Mouse (Mus musculus) cerebellum, adult 9-11 months (tissue): ENCODE data around the gene Fam193a.

Experiments
- DNase-seq: peaks from one replicate; pipeline ENCODE4 v3.0.0; 2022

Gene Fam193a

DNA sequence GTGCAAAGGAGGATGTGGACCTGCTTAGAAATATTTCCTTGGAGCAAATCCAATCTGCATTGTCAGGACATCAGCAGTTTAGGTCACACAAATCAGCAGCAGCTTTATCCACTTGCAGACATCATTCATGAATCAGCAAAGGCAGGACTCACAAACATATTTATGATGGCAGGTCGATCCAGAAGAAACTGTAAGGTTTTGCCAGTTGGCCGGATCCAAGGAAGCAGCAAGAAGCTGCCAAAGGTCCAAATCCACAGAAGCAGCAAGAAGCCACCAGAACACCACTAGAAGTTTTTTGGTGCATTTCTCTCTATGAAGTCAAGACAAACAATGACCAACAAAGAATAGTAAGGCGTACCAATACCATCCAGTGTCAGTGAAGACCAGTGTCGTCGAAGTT is 15.9 kb downstream of the Fam193a start:
- DNase-seq = no peak

DNA sequence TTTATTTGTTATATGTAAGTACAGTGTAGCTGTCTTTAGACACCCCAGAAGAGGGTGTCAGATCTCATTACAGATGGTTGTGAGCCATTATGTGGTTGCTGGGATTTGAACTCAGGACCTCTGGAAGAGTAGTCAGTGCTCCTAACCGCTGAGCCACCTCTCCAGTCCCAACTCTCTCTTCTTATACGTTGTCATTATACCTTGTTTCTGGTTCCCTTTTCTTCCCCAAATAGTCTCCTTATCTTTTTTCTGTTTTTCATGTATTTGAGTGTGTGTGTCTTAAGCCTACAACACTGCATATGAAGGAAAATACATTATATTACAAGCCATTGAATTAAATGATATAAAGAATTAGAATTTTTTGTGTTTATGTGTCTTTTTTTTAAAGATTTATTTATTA is 17.0 kb downstream of the Fam193a start:
- DNase-seq = no peak

DNA sequence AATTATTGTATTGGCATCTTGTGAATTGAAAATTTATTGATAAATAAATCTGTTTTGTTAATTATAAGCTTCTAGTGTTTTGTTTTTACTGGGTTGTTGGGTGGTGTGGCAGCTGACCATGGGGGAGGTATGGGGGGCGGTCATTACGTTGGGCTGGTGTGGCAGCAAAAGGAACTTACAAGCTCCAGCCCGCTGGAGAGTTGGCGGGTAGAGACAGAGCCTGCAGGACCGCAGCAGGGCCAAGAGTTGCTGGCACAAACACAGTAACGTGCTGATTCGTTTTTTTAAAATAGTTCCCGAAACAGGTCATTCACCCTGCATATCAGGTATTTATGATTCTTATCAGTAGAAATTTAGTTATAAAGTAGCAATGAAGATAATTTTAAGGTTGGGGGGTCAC is 23.5 kb downstream of the Fam193a start:
- DNase-seq = no peak

DNA sequence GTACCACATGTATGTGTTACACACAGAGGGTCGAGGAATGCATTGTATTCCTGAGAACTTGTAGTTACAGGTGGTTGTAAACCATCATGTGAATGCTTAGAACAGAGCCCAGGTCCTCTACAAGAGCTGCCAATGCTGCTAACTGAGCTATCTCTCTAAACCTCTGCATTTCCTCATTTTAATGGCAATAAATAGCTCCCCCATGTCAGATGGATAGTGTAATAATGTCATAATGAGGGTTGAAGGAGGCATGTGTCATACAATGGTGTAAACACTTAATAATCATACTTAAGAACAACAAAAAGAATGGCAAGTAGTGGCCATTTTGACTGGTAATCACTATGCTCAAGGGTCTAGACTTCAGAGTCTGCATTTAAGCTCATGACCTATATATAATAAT is 25.6 kb downstream of the Fam193a start:
- DNase-seq = no peak

DNA sequence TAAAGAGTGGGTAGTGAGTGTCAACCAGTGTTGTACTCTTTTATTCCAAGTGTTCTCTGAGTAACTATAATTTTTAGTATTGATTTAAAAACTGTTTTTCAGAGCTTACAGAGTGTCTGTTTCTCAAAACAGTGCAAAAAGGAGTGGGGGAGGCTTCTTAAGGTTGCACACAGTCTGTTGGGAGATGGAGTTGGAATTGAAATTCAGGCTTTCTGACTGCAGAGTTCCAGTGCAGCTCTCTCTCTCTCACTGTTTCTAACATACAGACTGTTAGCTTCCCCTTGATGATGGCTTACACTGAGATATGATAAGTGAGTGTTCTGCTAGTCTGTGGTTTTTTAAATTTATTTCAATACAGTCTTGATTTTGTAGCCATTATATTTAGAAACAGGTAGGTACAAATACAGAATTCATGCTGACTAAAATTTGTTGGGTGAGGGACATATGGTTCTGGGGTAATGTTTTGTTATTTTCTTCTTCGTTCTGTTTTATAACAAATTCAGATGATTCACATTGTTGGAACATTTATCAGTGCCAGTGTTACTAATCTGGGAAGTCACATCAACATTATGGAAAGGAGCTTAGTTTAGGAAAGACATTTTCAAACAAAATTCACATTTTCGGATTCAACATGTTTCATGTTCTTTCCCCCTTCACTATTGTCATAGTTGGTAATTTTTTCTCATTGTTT is 26.3 kb downstream of the Fam193a start:
- no peak for DNase-seq

DNA sequence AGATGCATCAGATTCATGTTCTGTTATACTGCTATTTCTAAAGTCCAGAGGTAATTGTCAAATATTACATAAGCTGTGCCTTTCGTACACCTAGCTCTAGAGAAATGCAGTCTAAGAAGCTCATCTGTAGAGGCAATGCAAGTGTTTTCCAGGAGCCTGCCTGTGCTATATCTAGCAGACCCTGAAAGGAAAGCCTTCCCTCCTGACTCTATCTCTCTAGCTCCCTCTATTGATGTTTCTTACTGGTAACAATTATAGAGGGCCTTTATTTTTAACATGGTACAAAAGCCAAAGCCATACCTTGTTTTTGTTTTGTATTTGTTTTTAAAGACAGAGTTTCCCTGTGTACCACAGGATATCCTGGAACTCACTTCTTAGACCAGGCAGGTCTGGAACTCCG is 28.1 kb downstream of the Fam193a start:
- DNase-seq = no peak

DNA sequence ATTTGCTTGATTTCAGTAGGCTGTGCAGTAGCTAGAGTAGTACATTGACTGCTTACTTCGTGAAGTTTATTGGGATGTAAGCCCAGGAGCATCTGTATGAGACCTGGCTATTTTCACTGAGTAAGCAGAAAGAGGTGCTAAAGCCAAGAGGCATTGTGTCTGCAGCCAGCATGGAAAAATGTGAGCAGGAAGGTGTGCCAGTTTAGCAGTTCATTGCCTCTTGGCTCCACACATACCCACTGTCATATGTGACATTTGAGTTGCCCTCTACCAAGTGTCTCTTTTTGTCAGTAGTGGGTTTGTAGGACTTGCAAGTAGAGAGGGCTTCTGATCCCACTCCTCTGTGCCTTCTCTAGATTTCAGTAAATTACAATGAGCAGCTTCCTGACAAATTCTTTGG is 28.6 kb downstream of the Fam193a start:
- DNase-seq = peak; percentile 53

DNA sequence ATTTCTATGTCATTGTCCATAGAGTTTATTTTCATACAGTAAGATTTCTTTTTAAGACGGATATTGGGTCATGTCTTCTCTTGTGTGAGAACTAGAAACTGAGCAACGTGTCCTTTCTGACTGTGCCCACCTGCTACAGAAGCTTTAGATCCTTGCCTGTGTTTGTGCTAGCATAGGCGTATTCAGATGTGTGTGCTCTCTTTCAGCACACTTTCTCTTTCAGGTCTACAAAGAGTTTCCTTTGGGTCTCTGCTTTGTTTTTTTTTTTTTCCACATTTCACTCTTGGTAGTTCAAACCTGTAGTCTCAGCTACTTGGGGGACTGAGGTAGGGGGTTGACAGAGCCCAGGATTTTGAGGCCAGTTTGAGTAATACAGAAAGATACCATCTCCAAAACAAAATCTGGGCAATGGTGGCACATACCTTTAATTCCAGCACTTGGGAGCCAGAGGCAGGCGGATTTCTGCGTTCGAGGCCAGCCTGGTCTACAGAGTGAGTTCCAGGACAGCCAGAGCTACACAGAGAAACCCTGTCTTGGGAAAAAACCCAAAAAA is 37.7 kb downstream of the Fam193a start:
- DNase-seq = no peak

DNA sequence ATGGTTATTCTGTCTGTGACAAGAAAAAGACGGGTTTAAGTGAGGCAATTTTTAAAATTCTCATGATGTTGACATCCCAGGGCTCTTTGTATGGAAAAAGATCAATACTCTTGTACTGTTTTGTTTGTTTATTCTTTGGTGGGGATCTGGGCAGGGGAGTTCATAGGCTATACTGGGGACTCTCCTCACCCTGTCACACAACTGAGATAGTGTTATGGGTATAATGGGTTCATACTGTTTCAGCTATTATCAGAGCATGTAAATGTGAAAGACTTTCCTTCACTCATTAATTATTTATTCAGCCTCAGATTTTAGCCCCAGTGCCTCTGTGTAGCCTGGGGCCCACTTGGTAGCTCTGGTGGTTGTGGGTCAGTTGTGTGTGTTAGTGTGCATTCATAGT is 39.3 kb downstream of the Fam193a start:
- DNase-seq = no peak

DNA sequence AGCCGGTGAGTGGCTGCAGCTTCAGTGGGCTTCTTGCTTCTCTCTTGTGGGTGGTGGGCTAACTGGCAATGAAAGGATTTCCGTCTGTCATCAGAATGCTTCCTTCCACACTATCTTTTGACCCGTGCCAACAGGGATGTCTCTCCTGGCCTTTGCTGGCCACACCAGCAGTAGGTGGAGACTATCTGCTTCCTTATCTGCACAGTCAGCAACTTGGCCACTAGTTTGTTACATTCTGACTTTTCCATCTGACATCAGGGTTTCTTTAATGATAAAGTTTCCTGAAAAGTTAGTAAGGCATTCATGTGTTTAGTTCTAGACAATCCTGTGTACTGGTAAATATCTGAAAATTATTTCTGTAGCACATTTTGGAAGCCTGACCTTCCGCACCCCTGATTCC is 41.1 kb downstream of the Fam193a start:
- no peak for DNase-seq

DNA sequence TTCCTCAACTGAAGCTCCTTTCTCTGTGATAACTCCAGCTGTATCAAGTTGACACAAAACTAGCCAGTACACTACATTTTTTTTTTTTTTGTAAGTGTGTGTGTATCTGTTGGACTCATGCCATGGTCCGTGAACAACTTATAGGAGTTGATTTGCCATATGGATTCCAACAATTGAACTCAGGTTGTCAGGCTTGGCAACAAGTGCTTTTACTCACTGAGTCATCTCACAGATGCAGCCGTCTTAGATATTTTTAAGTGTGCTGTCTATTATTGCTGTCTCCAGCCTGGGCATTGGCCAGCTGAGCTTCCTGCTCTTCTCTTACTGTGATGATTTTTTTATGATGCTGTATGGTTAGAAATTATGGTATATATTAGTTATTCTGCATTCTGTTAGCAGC is 44.2 kb downstream of the Fam193a start:
- no peak for DNase-seq

DNA sequence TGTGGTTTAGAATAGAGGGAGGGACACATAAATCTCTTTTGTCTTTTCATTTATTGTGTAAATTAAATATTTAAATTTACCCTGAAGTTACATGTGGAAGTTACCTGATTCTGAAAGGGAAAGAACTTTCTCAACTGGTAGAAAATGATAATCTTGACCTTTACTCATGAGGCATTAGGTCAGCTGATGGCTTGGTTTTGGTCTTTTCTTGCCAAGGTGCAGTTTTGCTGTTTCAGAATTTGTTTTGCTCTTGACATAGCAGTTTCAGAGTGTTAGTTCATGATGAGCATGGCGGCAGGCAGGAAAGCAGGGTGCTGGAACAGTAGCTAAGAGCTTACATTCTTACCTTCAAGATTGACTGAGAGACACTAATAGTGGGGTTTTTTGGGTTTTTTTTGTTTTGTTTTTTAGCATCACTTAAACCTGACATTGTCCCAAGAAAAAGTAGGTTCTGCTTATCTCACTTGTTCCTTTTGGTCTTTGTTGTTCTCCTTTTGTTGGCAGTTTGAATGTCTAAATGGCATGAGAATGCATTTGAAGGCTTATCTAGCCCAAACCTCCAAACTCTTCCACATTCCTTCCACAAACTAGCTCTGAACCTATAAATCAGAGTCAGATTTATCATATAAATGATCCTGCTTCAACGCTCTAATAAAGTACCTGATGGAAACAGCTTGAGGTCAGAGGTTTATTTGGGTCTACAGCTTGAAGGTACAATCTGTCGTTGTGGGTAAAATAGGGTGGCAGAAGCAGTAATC is 47.7 kb downstream of the Fam193a start:
- DNase-seq = no peak

DNA sequence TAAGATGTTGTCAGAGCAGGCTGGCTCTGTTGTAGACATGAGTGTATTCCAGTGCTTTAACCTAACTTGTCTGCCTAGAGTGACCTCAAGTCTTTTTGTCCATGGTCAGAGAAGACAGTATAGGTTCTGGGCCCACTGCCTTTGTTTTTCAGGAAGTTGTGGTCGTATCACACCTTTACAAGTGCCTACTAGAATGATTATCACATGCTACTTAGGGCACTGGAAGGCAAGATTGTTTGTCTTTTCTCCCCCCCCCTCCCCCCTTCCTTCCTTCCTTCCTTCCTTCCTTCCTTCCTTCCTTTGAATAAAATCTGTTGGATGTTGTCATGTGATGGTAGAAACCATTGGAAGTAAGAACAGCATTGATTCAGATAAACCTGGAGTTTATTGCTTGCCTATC is 49.5 kb downstream of the Fam193a start:
- DNase-seq = no peak

DNA sequence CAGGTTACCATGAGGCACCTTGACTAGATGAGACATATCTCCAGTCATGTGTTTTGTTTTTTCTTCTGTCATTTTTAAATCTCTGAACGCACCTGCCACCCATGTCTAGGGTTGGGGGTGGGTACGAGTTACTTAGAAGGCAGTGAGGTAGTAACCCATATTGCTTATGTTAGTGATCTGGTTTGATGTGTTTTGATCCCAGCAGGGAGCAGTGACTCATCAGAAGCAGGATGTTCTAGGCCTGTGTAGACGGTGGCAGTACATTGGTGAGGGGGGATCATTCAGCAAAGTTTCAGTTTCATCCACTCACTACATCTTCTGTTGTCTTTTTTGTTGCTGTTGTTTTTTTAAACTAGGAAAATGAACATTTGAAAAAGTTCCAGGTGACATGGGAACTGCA is 61.0 kb downstream of the Fam193a start:
- no peak for DNase-seq

DNA sequence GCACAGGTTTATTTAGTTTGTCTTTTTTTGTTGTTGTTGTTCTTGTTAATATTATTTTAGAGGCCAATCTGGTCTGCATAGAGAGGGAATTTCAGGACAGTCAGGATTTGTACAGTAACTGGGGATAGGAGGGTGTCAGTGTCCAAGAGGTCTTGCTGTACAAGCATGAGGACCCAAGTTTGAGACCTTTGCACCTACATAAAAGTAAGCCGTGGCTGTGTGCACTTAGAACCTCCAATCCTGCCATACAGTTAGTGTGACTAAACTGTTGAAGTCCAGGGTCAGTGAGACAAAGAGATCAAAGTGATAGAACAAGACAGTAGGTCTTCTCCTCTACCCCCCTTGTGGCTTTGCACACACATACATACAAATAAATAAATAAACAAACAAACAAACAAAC is 64.1 kb downstream of the Fam193a start:
- DNase-seq = no peak

DNA sequence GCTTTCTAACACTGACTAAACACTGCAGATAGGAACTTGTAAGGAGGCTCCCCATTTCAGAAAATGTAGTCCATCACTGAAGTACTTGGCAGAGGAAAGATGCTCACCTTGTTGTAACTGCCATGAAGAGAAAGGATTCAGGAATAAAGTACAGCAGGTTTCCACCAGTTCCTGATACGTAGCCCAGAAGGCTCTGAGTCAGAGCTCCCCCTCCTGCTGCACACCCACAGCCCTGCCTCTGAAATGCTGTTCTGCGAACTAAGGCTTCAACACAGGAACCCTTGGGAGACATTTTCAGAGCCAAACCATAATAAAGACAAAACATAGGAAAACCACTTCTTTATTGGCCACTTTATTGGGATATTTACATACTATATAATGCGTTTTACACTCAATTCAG is 64.5 kb downstream of the Fam193a start:
- DNase-seq = no peak

DNA sequence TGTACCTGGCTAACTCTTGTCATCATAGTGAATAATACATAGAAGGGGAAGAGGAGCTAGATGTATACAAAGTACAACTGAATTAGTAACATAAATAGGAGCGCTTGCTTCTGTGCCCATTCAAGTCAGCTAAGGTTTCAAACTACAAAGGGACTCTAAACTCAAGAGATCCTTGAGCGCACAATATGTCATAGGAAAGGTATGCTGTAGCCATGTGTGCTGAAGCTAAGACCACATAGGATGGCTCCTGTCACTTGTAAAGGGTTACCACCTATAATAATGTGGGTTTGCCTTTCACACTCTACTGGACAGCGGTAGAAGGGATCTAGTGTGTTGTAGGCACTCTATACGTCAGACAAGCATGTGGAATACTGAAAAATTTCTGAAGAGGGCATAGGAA is 68.3 kb downstream of the Fam193a start:
- DNase-seq = no peak

DNA sequence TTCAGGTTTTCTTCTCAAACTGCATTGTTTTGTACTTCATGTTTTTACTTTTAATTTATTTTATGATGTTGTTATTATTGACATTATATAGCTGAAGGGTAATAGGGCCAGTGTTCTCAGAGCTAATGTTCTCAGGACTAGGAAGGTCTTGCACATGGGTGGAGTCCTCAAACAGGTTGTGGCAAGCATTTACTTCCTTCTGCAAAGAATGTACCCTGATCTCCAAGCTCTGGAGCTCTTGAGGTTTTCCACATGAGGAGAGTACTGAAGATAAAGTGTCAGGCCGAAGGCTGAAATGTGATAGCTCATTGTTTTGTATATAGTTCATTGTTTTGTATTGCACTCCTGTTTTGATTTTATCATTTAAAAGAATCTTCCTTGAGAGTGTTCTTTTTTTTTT is 68.9 kb downstream of the Fam193a start:
- DNase-seq = no peak

DNA sequence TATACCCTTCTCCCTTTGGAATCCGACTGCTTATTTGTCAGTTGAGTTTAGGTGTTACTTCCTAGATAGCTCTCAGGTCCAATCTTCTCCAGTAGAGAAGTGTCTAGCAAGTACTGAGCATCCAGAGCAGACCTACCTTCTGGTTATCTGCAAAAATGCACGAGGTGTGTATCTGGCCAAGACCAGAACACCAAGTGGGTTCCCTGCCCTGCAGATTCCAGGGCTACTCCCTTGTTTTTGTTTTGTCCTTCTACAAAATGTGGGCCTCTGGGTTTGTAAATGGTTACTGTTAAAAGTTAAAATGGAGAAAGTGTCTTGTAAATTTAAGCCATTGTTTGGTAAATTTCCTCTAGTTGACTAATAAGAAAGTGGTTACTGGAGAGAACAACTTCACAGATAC is 70.0 kb downstream of the Fam193a start:
- DNase-seq = no peak

DNA sequence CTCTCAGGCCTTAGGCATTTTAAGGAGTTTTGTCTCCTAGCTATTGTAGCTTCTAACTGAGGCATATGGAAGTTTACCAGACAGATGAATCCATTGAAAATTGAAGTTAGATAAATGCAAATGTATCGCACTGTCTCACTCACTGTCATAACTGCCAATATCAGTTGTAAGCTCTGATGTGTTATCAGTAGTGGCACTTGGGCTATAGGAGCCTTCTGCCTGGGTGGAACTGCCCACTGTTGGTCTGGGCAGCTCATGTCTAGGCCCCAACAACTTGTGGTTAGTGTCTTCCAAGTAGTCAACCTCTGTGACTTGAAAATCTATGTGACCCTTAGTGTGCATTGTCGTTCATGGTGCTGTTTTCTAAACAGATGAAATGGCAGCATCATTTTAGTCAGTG is 72.1 kb downstream of the Fam193a start:
- DNase-seq = no peak

DNA sequence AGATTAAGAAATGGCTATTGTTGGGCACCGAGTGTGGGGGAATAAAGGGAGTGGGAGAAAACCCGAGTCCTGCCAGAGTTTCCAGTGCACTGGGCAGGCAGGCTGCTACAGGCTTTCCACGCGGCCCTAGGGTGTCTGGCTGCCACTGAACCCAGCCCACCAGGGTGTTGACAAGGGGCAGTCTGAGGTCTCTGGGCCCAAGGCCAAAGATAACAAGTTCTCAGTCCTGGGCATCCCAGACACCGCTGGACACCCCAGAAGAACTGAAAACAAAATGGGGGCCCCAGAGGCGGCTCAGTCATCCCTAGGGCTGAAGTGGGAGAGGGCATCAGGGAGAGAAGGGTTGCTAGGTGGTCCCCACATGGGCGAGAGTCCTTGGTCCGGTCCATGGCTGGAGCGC is 76.5 kb downstream of the Fam193a start:
- no peak for DNase-seq

DNA sequence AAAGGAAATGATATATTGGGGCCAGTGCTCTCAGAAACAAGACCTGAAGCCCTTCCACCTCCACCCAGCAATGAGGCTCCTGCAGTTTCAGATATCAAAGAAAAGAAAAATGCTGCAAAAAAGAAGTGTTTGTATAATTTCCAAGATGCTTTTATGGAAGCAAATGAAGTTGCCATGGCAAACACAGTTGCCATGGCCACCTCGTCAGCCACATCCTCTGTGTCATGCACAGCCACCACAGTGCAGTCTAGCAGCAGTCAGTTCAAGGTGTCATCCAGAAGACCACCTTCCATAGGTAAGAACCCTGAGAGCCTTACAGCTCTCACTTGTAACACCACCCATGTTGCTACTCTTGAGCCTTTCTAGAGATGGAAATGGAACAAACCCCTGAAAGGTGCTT is 89.3 kb downstream of the Fam193a start:
- DNase-seq = no peak

DNA sequence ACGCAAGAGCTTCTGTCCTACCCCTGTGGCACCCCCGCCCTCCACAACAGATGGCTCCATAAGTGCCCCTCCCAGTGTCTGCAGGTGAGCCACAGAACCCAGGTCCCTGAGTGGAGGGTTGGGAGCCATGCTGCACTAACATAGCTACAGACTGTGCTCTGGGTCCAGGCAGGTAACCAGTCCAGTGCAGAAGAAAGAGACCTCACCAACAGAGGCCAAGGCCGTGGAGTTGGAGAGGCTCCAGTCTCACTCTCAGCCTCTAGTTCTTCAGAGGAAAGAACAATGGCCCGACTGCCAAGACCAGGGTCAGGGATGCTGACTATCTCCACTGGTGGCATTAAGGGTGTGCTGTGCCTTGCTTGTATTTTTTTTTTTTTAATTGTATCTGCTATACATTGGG is 91.6 kb downstream of the Fam193a start:
- DNase-seq = no peak

DNA sequence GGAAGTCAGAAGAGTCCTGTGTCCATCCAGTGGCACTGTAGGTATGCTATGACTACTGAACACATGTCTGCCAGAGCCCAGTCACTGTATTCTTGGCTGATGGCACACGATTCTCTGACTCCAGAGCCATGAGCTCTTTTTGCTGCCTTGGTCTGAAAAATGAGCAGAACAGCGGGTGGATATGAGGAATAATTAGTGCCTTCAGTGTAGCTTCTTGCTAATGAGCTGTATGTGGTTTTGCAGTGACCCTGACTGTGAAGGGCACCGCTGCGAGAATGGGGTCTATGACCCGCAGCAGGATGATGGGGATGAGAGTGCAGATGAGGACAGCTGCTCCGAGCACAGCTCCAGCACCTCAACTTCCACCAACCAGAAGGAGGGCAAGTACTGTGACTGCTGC is 92.1 kb downstream of the Fam193a start:
- DNase-seq = no peak

DNA sequence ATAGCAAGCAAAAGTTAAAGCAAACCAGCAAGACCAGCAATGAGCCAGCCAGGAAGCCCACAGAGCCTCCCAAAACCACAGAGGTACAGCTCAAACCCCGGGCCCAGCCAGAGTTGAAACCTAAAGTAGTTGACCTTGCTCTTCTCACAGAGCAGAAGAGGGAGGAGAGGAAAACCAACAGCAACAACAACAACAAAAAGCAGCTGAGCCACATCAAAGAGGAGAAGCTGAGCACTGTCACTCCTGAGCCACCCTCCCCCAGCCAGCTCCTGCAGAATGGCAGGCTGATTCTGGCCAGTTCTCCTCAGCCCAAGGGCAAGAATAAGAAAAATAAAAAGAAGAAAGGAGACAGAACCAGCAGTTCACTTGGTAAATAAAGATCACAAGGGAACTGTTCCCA is 96.3 kb downstream of the Fam193a start:
- no peak for DNase-seq
